Mouse (Mus musculus): Measurements from ENCODE around the gene Brsk1. TPM values are rescaled to one million over a fixed set of nuclear protein-coding genes. Genes with fewer than 3 reads are reported as not detected.

Gene Brsk1
- 100 to 1,000 TPM; 312 to 319 TPM for total RNA-seq (2021)

DNA sequence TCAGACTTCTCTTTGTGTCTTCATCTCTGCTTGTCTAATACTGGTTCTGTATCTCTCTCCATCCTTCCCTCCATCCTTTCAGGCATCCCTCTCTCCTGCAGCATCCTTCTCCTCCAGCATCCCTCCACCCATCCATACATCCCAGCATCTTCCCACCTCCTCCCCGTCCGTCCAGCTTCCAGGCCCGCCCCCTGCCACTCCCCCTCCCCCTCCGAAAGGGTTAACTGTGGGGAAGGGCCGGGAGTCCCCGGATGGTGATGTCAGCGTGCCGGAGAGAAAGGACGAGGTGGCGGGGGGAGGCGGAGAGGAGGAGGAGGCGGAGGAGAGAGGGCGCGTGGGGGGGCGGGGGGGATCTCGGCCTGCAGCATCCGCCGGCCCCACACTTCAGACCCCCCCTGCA lies at the start of gene Brsk1:
Gene Brsk1, plus strand, starts transcription at position 218 of the 400 bp plus-strand sequence.
- intact Hi-C loops (cut with DNase I) = no loop called here
- DNase-seq (ENCODE audit: extremely low spot score in 1 of 2, low spot score in 2 of 2) = peak; percentile 90 to 94

DNA sequence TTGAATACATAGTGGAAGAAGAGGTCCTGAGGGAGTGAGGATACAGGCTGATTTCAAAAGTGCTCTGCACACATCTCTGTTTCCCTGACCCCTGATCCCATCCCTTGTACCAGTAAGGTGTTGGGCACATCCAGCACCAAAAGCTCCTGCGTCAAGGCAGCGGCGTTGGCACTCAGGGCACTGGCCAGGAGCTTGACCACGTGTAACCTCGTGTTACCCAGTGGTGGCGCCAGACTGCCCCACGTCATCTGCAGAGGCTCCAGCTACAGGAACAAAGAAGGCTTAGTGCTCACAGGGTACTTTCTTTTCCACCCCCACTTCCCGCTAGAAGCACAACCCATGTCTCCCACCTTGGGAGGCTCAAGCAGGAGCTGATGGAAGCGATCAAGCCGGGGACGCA lies 49.2 kb upstream of the Brsk1 start:
- peak in 1 of 2 experiments; percentile 40 for DNase-seq (ENCODE audit: extremely low spot score in 1 of 2, low spot score in 2 of 2)
- intact Hi-C loops (cut with DNase I) = no loop called here

DNA sequence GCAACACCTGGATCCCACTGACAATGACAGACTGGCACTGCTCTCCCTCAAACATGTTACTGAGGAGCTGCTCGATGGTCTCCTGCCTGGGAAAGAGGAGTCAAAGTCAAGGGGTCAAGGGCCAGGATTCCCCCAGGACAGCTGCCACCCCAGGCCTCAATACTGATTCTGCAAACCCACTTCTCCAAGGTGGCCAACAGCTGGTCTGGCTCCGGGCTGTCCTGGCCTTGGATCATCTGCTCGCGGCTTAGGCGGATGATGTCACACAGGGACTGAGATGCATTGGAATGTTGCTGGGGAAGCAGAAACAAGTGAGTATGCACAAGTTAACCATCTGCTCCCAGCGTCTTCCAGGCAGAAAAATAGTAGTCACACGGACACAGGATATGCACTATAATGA lies 48.4 kb upstream of the Brsk1 start:
- no peak for DNase-seq (ENCODE audit: extremely low spot score in 1 of 2, low spot score in 2 of 2)
- intact Hi-C loops (cut with DNase I) = no loop called here

DNA sequence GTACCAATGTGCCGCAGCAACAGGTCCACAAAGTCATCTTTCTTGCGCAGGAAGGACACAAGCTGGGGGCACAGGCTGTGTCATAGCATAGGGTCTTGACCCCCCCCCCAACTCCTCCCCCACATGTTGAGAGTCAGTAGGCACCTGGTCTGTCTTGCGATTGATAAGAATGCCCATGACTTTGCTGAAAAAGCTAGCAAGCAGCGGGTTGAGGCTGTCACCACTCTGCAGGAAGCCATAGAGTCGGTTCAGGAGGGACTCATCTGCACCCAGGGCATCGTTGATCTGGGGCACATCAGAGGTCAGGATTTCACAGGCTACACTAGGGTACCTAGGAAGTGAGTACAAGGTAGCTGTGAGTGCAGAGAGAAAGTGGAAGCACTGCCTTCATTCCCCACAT lies 47.2 kb upstream of the Brsk1 start:
- no peak for DNase-seq (ENCODE audit: extremely low spot score in 1 of 2, low spot score in 2 of 2)
- intact Hi-C loops (cut with DNase I) = no loop called here

DNA sequence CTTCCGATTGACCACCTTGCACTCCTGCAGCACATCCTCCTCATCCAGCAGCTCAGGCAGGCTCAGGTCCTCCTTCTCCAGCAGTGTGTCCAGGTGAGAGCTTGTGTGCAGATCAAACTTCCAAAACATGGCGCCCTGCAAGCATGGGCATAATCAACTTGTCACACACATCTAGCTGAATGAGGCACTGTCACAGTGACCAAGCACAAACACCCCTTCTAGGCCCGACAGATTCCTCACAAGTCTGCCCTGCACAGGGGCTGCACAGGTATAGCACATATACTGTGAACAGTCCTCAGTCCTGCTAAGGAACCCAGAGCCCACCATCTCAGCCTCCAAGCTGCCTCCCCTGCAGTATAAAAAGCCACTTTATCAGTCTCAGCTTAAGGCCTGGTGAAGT lies 43.6 kb upstream of the Brsk1 start:
- DNase-seq (ENCODE audit: extremely low spot score in 1 of 2, low spot score in 2 of 2) = no peak
- intact Hi-C loops (cut with DNase I) = no loop called here

DNA sequence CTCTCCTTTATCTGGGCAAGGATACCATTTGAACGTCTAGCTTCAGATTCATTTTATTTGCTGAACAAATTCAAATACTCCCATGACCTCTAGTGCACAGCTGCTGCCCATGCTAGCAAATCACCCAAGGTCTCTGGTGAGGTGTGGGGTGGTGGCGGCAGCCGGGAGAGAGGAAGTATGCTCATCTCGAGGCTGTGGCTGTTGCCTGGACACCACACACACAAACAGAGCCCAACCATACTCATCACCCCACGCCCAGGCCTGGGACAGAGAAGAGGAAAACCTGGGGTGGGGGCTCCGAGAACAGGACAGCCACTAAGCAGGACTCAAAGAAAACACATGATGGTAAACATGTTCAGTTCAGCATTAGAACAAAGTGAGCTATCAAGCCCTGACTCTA lies 43.1 kb upstream of the Brsk1 start:
- peak in 1 of 2 experiments; percentile 31 for DNase-seq (ENCODE audit: extremely low spot score in 1 of 2, low spot score in 2 of 2)
- intact Hi-C loops (cut with DNase I) = no loop called here

DNA sequence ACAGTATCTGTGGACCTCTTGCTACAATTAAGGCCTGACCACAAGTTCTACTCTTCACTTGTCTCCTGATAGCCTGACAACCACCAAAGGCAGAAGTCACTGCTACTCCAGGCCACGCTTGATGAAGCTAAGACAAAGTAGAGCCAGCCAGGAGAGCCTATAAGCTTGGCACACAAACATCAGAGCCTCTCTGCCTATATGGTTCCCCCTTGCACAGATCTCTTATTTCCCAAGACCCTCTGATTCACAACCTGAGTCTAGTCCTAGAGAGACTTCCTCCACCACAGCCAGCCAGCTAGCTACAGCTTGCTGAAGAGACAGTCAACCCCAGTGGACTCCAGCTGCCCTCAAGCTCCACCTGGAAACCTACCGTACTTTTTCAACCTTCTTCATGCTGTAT lies 42.4 kb upstream of the Brsk1 start:
- intact Hi-C loops (cut with DNase I) = no loop called here
- DNase-seq (ENCODE audit: extremely low spot score in 1 of 2, low spot score in 2 of 2) = no peak

DNA sequence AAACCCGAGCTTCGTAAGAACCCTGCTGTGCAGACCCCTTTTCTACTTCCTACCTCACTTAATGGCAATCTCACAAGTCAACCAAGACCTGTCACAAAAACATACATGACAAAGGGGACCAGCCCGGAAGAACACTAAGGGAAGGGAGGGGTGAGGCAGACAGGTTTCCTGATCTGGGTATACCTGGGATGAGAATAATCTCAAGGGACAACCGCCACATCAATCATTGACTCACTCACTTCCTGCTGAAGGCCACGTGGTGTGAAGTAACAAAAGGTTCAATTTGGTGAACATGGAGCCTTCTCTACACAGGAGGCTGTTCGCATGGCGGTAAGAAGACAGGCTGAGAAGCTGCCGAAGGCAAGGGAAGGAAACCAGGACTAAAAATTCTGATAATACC lies 38.8 kb upstream of the Brsk1 start:
- no peak for DNase-seq (ENCODE audit: extremely low spot score in 1 of 2, low spot score in 2 of 2)
- intact Hi-C loops (cut with DNase I) = no loop called here

DNA sequence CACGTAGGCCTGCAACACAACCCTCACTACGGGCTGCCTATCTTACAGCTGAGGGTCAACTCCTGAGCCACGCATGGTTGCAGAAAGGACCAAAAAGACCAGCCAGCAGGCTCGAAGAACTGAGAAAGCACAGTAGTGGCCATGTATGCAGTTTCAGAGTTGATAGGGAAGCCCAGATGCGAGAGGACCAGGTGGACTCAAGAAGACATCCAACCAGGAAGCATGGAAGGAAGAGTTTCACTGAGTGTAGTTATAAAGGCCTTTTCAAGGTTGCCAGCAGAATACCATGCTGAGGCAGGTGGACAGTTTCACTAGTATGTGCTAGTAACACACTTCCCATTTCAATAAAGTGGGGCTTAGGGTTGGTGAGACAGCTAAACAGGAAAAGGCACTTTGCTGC lies 37.7 kb upstream of the Brsk1 start:
- intact Hi-C loops (cut with DNase I) = no loop called here
- DNase-seq (ENCODE audit: extremely low spot score in 1 of 2, low spot score in 2 of 2) = no peak

DNA sequence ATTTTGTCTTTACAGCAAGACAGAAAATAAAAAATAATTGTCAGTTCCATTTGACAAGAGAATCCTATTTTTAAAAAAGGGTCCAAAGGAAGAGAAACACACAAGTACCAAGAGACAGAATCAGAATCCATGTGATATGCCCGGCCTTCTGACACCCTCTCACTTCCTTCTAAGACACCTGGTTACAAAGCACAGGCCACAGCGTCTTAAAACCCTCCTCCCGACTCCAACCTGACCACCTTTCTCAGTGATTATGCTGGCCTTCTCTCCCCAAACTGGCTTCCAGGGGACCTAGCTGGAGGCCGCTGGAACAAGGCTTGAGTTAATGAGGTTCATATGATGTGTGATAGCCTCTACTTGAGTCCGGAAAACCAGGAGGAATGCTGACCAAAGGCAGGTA lies 37.1 kb upstream of the Brsk1 start:
- DNase-seq (ENCODE audit: extremely low spot score in 1 of 2, low spot score in 2 of 2) = no peak
- intact Hi-C loops (cut with DNase I) = no loop called here

DNA sequence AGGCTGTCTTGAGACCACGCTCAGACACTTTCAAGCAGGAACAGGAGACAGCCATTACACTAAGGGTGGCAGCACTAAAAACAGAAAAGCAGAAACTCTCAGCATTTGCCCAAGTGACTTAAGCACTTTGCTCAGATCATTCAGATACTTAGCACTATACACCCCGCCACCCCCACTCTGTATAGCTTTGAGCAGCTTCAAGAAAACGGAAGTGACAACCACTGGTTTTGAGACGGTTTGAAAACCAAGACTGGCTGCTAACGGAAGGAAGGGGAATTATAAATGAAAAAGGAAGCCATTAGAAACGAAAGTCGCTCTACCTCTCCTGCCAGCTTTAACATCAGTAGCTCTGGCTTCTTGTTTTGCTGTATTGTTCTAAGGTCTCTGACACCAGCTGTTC lies 36.6 kb upstream of the Brsk1 start:
- DNase-seq (ENCODE audit: extremely low spot score in 1 of 2, low spot score in 2 of 2) = no peak

DNA sequence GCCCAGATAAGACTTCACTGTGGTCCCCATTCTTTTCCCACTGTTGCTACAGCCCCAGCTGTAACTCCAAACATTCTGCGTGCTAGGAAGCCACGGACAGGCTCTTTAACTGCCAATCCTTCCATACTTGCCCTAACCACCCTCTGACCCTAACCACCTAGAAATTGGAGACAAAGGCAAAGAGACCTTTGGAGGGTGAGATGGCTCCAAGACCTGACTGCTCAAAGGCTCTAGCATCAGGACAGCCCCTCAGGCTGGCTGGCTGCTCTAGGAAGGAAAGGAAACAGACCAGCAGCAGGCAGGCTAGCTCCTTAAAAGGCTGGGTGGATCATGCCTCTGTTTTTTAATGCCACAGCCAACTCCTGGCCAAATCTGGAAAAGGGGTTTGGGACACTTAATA lies 36.2 kb upstream of the Brsk1 start:
- no peak for DNase-seq (ENCODE audit: extremely low spot score in 1 of 2, low spot score in 2 of 2)
- intact Hi-C loops (cut with DNase I) = no loop called here

More for the DNA sequence above, 36.6 kb upstream of the Brsk1 start:
- intact Hi-C loops (cut with DNase I) = no loop called here

DNA sequence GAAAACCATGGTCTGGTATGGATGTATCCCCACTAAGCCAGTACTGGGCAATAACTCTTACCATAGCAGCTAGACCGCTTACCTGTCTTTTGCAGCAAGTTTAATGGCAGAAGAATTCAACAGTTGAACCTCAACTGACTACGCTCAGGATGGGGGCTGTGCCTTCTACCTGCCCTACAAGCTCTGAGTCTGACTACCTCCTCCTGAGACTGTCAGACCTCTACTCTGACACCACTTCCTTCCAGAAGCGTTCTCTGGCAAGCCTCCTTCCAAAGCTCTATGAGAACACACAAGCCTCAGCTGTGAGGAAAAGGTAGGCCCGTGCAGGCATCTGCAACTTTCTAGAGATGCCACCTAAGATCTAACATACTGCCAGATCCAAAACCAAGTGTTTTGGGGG lies 35.0 kb upstream of the Brsk1 start:
- DNase-seq (ENCODE audit: extremely low spot score in 1 of 2, low spot score in 2 of 2) = no peak
- intact Hi-C loops (cut with DNase I) = no loop called here

DNA sequence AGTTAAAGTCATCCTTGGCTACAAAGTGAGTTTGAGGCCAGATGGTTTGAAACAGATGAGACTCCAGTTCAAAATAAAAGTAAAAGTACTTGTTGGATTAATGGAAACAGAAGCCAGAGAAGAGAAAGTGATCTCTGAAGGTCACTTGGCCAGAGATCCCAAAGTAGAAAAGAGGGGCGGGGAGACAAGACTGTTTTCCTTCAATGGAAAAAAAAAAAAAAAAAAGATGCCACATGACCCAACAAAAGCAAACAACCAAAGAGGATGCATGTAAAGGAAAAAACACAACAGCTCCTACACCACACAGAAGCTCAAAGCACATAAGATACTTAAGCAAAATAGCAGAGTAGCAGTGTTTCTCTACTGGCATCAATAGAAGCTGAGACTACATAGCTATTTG lies 34.5 kb upstream of the Brsk1 start:
- intact Hi-C loops (cut with DNase I) = no loop called here
- no peak for DNase-seq (ENCODE audit: extremely low spot score in 1 of 2, low spot score in 2 of 2)

DNA sequence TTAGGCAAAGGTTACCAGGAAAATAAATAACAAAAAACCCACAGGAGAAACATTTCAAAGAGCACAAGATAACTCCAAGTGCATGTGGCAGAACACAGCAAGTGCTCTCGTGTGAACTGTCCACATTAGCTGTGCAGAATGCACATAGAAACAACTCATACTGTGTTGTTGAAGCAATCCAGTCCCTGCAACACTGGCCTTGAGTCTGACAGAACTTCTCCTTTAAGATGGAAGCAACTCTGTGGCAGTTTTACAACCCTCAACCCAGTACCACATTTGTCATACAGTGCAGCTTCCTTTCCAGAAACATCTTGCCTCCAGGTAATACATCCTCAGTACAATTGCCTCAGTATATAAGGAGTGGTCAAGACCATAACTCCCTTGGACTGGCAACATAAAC lies 33.6 kb upstream of the Brsk1 start:
- DNase-seq (ENCODE audit: extremely low spot score in 1 of 2, low spot score in 2 of 2) = no peak
- intact Hi-C loops (cut with DNase I) = no loop called here

DNA sequence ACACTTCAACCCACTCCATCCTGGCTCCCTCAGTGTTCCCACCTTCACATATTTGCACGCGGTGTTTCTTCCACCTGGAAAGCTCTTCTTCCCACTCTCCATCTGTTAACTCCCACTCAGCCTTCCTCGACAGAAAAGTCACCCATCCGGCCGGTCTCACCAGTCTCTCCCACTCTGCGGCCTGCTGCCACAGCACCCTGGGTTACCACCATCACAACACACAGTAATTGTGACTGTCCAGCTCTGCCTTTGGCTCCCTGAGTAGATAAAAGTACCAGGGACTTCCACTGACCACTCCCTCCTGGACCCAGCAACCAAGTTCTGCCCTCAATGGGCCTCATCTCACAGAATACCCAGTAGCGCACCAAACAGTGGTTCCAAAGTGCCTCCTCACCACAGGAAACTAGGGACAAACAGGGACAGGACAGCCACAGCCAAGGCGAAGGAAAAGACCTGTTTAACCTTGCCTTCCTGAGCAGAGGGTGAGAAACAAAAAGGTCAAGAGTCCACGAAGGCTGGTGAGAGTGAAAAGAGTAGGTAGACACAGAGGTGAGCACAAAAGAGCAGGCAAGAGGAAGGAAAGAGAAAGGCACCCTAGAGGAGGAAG lies 32.8 kb upstream of the Brsk1 start:
- DNase-seq (ENCODE audit: extremely low spot score in 1 of 2, low spot score in 2 of 2) = no peak
- intact Hi-C loops (cut with DNase I) = no loop called here

DNA sequence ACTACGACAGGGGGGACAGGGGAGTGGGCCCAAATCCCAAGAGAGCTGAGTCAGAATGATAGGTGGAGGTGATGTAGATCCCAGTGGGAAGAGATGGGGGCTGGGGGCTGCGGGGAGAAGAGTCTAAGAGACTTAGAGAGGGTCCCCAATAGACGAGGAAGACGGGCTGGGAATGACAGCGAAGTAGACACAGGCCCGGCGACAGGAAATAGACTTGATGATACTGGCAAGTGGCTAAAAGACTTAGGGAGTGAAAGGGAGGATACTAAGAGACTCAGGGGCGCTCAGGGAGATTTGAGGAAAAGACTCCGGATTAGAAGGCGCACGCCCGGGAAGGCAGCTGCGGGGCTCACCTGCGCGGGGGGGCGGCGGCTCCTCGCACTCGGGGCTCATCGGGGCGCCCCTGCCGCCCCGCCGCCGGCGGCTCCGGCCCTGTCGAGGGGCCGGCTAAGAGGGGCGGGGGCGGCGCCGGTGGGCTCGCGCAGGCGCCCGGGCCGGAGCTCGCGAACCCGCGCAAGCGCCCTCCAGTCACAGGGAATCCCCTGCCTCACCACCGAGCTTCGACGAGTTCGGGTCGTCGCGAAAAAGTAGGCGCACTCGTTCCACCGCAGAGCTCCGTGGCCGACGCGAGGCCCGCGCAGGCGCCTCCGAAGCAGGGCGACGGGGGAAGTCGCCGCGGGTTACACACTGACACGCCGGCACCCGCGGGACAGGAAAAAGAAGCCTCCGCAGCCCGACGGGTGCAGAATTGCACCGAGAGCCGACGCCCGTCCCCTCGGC lies 32.1 kb upstream of the Brsk1 start:
- intact Hi-C loops (cut with DNase I) = no loop called here
- DNase-seq (ENCODE audit: extremely low spot score in 1 of 2, low spot score in 2 of 2) = peak in 1 of 2 experiments; percentile 80

DNA sequence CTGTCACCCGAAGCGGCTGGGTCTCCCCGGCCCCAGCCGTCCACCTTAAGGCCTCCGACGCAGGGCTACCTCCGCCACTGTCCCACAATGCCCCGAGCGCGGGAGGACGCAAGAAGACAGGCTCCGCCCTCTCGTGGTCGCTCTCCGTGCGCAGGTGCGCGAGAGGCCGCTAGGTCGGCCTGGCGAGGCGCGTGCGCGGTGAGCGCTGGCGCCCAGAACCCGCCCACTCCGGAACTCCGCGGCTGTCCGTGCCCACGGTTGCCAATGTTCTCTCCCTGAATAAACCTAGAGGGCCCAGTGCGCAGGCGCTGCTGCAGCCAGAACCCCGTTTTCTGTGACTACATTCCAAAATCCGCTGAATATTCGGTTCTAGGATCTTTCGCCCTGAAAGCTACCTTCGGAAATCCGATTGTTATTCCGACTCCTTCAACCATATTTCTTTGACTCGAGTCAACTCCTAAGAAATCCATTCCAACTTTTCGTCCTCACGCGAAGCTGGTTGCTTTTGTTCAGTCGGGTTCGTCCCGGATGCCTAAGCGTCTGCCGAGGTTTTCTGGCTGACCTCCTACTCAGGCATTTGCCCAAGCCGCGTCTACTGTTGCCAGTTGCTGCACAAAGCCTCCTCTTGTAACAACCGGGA lies 31.4 kb upstream of the Brsk1 start, which contains the start of gene Ppp6r1:
Gene Ppp6r1, minus strand, starts transcription at position 108 of the 640 bp plus-strand sequence.
- peak; percentile 95 to 98 for DNase-seq (ENCODE audit: extremely low spot score in 1 of 2, low spot score in 2 of 2)
- intact Hi-C loops (cut with DNase I) = no loop called here

DNA sequence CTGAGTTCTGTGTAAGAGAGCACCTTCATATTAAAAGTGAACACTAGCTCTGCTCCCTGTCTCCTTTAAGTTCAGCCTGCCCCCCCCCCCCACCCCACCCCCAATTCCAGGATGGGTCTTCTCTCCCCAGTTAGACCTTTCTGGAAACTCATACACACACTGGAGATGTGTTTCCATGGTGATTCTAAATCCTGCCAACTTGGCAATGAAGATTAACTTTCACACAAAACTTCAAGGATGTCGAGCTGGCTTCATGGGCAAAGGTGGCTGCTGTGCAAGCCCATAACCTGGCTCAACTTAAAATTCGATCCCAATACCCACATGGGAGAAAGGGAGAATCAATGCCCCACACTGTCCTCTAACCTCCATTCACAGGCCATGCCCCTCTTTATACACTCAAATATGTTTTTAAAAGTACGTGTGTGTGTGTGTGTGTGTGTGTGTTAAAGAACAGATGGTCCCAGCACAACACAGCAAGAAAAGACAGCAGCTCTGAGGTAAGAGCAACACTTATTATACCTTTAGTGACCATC lies 30.4 kb upstream of the Brsk1 start:
- intact Hi-C loops (cut with DNase I) = no loop called here

DNA sequence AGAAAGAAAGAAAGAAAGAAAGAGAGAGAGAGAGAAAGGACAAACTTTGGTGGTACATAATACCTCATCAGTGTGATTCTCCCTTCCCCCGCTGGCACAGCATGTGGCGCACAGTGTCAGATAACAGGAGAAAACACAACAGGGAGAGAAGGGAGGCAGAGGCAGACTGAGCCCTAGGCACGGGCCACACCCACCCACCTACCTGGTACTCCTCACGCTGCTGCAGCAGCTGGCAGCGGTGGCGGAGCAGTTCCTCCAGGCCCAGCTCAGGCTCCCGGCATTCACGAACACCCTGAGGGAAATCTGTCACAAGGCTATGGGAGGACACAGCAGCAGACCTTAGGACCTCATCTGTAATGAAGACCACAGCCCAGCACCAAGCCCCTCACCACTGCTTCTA lies 27.2 kb upstream of the Brsk1 start:
- no peak for DNase-seq (ENCODE audit: extremely low spot score in 1 of 2, low spot score in 2 of 2)
- intact Hi-C loops (cut with DNase I) = no loop called here

More for the DNA sequence above, 30.4 kb upstream of the Brsk1 start:
- DNase-seq (ENCODE audit: extremely low spot score in 1 of 2, low spot score in 2 of 2) = peak in 1 of 2 experiments; percentile 57

Data from left cerebral cortex, postnatal 10 days (tissue).